Mouse (Mus musculus) thymus, postnatal 14 days (tissue): ENCODE measurements around the gene Triobp.
A peak's percentile ranks its signal among the peaks of the same experiment; 100 is the strongest.

Experiments used
- DNase-seq: peaks from one replicate; pipeline ENCODE4 v3.0.0; 2021

The Triobp gene

DNA sequence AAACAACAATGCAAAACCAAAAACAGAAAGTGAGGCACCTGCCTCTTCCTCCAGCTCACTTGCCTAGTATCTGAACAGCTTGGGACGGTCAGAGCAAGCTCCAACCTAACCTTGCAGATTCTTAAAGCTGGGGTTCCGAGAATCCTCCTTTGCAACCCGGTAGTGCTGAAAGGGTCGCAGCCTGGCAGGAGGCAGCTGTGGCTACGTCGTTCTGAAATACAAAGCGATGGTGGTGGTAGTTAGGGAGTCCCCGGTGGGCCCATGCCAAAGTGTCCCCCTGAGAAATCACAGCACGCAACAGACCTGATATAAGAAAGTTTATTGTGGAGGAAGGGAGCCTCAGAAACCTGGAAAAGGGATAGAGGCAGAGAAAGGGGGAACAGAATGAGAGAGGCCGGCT is 90.8 kb downstream of the Triobp start:
- DNase-seq: no peak

DNA sequence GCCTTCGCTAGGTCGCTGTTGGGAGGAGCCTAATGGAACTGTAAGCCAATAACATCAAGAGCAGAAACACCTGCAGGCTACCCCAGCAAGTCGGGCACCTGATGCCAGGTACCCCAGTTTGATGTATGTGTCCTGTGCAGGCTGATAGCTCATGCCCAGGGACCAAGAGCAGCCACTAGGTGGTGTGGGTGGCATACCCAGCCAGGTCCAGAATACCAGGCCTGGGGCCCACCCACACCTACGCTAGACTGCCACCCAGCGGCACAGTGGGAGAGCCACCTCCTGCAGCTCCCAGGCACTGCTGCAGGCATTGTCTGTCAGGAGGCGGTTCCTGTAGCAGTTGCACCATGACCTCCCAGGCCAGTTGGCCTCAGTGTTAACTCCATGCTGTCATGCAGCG is 91.3 kb downstream of the Triobp start:
- peak; percentile 94 for DNase-seq

DNA sequence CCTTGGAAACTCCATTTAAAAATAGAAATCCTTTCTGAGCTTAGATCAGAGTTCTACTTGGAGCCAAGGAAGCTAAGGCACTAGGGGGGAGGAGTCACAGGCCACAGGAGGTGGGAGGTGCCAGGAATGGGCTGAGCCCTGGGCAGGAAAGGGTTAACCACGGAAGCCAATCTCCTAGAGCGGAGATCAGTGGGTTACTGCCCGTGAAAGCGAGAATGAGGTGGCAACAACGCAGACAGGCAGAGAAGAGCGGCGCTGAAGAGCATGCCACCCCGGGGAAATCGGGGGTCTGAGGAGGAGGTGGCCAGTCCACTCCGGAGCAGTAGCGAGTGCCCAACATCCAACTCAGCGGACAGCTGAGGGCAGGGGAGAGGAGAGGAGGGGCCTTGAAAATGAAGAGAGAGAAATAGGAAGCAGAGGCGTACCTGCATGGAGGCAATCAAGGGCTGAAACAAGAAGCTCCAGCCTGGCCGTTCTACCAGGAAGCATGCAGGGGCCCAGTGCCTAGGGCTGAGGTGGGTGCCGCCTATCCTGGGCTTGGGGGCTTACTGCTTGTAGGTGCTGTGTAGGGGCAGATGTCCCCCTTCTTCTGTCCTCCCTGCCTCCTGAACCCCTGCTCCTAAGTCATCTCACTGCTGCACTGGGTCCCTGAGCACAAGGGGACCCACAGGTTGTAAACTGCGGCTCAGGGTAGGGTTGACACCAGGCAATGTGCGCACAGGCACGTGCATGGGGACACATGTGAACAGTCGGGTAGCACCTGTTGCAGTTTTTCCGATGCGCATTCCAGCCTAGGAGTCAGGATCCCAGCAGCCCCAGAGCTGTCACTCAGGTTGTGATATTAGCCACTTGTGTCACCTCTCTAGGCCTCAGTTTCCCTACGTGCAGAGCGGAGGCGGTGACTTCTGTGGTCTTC is 93.2 kb downstream of the Triobp start:
- DNase-seq: peak; percentile 53

DNA sequence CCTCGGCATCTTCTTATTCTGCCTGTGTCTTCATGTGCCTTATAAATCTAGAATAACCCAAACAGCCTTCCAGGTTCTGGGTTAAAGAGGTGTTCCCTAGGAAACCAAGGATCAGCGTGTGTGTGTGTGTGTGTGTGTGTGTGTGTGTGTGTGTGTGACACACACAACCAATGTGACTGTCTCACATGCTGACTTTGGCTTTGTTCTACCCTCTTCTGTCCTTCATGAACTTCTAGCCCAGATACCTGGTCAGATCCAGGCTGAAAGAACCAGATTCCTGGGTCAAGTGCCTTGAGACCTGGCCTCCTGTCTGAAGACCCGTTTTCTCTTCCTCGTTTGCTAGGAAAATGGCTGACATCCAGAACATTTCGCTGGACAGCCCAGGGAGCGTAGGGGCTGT is 94.1 kb downstream of the Triobp start, which contains the start of gene Galr3:
Gene Galr3, plus strand, starts transcription at position 301 of the 400 bp plus-strand sequence.
- DNase-seq: no peak

DNA sequence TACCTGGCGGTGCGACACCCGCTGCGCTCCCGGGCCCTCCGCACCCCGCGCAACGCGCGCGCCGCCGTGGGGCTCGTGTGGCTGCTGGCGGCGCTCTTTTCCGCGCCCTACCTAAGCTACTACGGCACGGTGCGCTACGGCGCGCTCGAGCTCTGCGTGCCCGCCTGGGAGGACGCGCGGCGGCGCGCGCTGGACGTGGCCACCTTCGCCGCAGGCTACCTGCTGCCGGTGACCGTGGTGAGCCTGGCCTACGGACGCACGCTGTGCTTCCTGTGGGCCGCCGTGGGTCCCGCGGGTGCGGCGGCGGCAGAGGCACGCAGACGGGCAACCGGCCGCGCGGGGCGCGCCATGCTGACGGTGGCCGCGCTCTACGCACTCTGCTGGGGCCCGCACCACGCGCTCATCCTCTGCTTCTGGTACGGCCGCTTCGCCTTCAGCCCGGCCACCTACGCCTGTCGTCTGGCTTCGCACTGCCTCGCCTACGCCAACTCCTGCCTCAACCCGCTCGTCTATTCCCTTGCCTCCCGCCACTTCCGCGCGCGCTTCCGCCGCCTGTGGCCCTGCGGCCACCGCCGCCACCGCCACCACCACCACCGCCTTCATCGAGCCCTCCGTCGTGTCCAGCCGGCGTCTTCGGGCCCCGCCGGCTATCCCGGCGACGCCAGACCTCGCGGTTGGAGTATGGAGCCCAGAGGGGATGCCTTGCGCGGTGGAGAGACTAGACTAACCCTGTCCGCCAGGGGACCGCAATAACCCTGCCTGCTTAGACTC is 95.4 kb downstream of the Triobp start:
- DNase-seq: no peak

DNA sequence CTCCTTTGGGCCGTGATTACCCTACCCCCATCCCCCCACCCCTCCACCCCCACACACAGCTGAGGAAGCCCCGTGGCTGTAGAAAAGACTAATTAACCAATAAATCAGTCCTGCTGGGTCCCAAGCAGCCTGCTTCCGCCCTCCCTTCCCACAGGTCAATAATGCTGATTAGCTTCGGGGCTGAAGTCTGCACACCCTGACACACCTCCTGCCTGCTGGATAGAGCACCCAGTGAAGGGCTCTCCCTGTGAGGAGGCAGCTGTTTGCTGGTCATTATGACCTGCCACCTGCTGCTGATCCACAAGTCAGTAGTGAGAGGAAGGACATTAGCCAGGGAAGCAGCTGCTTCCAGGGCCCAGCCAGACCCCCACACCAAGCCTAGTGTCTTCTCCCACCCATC is 97.3 kb downstream of the Triobp start:
- DNase-seq: no peak

DNA sequence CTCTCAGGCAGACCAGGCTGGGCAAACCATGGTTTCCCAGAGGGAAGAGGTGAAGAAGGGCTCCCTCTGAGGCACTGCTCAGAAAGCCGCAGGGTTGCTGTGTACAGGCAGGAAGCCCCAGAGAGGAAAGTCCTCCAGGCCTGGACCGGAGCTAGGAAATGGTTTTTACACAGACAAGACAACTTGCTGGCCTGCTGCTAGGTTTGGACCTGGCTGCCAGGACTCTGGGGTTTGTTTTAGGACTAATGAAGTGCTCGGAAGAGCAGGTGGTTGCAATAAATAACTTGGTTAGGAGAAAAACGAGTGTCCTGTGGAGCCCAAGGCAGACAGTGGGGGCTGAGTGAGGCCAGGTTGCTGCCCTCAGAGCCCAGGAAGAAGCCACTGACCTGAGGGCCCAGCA is 100.7 kb downstream of the Triobp start:
- no peak for DNase-seq

DNA sequence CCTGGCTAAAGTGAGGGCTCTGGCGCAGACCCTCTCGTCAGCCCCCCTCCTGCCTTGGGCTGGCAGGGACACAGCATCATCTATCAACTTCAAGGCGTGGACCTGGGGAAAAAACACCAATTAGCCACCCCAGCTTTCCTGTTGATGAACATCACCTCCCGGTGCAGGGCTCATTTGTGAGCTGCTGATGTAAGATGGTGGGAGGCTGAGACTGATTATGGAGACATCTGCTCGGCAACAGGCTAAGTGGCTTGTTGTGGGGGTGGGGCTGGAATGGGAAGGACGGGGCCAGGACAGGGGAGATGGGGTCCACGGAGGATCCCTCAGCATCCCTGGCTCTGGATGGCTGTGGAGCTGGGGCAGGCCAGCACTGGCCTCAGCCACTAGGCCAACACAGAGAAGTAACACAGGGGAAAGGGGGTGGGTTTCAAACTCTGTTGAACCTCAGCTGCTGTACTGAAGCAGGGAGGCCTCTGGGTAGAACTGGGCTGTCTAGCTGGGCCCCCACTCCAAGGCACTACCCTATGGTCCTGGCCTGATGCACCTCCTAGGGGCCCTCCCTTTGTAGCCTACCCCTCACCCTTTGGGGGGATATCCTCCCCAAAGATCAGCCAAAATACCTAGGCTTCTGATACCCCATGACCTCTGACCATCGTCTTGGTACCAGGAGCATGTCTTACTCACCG is 102.8 kb downstream of the Triobp start:
- DNase-seq: no peak

DNA sequence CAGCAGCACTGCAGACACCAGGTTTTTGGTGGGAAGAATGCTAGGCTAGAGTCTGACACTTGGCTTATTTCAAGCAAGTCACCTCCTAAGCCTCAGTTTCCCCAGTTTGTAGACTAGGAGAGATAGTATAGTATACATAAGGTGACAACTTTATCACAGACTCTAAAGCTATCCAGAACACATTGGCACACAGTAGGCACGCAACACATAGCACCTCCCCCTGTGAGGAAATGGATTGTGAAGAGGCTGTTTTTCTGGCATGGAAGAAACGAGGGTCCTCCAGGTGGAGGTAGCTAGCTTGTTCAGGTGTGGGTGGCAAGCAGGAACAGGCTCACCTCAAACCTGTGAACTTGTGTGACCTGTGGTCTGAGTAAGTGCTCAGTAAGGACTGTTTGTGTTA is 103.4 kb downstream of the Triobp start:
- no peak for DNase-seq

DNA sequence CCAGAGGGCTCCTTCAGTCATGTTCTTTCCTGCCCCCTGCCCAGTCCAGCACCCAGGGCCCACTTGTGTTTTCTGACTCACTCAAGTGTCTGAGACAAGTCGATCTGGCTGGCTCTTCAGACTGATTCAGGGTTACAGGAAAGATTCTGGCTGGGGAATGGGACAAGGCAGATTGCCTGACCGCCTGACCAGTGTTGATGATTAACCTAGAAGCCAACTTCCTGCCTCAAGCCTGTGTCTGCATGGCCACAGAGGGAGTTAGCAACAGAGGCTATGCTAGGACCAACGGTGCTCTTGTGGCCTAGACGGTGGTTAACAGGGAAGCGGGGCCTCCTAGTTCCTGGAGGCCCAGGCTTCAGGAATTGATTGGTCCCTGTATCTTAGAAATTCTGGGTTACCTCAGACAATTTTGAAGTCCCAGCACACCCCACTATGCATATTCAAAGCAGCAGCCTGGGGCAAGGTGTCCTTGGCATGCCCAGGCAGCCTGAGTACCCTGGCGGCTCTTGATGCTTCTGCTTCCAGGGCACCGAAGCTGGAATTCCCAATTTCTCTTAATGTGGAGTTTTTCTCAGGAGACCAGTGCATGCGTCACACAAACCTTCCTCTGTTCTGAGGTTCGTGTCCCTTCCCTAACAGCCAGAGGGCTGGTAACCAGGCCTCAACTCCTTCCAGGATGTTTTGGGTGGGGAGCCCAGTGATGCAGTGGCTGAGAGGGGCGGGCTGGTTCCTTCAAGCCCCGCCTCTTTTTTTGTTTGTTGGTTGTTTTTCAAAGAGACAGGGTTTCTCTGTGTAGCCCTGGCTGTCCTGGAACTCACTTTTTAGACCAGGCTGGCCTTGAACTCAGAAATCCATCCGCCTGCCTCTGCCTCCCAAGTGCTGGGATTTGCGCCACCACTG is 104.2 kb downstream of the Triobp start:
- DNase-seq: no peak

DNA sequence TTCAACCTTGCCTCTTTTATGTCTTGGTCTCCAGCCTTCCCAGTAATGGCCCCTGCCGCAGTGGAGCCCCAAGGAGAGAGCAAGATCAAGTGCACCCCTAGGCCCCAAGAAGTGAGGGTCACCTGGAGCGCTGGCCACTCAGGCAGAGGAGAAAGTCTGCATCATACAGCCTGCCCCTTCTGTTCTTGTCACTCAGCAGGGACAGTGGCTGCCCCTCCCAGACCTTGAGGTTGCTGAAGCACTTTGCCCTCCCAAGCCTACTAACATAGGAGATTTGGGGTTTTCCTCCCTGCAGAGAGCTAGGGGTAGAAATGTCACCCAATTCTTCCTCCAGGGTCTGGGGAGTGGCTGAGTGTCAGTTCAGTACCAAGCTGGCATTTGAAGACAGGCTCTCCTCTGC is 104.8 kb downstream of the Triobp start:
- no peak for DNase-seq
